Mouse (Mus musculus): ENCODE data around the gene Inhba.
A peak's percentile ranks its signal among the peaks of the same experiment; 100 is the strongest.

Inhba gene

DNA sequence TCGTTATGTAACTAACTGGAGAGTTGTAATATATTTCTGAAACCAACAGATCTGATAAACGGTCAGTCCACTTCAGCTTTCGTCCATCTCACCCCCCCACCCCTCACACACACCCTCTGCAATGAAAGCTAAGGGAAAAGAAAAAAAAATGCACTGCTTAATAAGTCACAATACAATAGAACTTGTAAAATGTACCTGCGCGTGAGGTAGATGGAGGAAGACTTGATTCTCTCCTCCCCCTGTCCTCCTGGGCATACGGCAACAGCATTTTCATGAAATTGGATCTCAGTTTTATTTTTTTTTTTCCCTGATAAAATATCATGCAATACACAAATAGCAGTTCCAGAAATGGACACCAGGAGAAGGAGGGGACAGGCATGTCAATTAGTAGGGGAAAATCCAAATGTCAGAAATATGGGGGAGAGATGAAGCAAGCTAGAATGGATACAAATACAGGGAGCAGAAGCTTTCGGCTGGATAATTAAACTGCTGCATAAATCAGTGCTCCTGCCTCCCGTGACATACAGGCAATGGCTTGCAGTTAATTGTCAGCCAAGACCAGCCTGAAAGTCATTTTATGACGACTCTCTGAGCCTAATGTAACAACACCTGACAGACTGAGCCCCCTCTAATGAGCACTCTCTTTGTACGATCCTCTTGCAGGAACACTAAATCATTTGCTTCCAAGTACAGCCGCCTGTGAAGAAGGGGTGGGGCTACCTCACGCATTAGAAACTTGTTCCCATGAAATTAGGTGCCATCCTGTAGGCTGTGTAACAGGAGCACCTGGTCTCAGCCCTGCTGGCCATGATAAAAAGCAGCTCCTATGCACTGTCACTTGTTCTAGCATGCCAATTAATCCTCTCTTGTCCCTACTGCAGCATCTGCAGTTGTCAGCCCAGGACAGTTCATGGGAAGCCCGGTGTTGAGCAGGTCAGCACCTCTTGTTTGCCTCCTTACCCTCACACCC lies 11.7 kb downstream of the Inhba start:
- no peak for DNase-seq

DNA sequence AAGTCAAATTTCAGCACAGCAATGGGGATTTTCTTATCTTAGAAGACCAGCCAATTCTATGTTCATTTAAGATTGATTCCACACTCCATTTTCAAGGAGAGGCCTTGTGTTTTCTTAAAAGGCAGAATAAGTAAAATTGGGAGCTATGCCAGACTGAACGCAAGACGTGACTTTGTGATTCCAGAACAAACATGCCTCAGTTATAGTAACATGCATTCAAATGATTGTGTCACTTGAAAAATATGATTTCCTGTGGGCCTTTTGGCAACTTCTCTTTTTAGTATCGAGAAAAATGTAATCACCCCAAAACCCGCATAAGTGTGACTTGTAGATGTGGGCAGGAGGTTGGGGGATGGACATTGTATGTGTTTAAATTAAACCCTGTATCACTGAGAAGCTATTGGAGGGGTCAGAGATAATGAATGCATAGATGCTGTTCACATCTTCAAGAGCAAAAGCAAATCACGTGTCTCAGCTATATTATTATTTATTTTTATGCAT lies 19.0 kb downstream of the Inhba start:
- no peak for DNase-seq

DNA sequence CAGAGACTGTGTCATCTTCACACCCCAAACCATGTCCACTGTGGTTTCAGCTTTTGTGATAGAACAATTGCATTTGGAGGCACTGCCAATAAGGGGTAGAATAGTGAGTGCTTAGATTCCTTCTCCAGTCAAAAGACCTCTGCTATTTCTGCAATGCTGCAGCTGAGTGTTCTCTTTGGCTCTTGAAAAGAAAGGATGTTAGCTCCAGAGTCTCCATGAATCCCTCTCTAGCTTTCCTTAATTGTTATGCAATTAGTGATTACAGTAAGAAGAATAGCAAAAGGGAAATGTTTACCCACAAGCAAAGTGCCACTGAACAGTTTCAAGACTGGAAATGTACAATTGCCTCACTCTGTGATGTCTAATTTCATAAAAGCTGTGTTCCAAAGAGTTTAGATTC lies 20.8 kb downstream of the Inhba start:
- no peak for DNase-seq

DNA sequence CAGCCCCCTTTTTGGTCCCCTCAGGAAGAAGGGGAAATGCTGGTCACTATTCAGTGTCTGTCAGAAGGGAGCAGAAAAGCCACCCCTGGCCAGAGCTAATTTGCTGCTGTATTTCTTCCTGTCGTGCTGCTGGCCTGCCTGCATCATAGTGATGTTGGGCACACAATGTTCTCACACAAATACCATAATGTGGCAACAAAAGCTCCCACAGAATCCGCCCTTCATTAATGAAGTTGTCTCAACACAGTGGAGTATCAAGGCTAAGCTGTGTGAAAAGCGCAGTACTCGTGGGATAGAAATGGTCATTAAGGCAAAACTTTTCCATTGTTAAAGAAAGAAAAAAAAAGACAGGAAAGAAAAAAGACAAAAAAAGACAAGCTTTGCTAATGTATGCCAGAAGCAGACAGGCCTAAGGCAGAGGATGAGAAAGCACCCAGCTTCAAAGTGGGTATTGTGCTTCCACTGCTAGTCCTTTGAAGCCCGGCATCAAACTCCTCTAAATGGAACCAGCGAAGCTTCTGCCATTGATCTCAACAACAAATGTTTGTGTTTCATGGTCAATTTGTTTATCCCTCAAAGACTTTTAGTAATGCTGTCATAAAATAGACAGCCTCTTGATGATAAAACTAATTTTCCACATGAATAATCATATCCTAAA lies 21.4 kb downstream of the Inhba start:
- no peak for DNase-seq

DNA sequence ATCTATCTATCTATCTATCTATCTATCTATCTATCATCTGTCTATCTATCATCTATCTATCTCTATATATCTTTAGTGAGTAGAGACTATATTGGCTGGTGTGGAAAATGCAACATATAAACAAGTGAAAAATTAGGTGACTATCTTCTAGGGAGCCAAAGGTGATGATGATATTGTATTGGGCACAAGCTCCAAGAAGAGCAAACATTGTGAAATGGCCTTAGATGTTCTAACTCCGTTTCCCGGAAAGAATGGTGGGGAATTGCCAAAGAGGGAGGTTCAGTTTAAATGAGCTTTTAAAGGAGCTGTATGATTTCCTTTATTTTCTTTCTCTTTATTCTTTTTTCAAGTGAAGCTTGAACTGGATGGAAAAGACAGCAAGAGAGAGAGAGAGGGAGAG lies 57.4 kb downstream of the Inhba start:
- no peak for DNase-seq

DNA sequence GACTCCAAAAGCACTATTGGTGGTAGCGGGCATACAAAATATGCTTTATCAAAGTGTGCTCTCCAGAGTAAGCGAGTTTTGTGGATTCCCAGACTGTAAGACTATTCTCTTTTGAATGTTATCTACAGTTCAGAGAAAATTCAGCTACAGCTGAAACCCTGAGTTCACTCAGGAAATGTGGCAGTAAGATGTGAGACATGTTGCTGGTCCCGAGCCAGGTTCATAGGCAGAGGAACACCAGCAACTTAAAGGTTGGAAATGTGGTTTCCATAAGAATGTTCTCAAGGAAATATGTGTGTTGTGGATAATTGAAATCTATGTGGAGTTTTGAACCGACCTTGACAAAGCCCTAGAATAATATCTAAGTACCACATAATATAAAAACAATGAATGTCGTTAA lies 65.6 kb downstream of the Inhba start:
- DNase-seq, result peak in 1 of 2 experiments; percentile 6

DNA sequence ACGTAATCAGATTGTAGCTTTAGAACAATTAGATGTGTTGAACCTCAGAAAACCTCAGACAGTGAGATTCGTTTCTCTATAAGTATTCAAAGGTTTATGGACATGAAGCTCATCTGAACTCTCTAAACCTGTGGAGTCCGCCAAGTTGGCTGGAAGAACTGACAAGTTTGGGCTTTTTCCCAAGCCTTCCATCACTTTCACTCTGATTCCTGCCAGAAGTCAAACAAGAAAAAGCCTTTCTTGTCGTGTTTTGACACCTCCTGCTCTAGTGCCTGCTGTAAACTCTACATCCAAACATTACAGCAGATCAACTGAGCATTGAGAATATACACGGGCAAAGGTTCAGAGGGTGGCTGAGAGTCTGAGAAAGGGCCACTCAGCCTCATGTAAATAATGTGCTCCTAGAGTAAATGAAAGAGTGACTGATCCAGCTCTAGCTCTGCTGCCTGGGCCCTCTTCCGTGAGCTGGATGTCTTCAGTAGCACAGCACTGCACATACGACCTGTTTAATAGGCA lies 66.6 kb downstream of the Inhba start:
- no peak for DNase-seq

DNA sequence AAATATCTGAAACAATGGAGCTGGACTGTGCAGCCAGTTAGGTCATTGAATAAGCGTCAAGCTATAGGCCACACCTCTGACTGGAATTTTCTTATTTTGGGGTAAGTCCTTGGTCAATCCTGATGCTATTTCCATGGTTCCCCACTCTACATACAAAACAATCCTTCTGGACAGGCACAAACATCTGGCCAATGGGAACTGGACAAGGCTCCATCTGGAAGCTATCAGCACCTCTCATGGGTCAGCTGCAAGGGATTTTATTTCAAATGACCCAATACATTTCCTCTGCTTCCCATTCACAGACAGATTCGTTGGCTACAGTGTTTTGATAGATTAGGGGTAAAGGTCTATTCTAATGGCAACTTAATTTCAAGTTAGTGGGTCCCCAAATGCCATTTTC lies 68.6 kb downstream of the Inhba start:
- DNase-seq, result no peak

Measured in cerebellum, postnatal 36 days (tissue).